Mouse (Mus musculus): Measurements from ENCODE around the gene Pam.

The Pam gene

GRCm38 (mm10) chr1:97942966-97943365 lies 152.5 kb downstream of the Pam start:
- ChIA-PET CTCF (no interaction called here), POLR2A (no interaction called here)

- ChIA-PET POLR2A (no interaction called here), CTCF (no interaction called here)
Observed at GRCm38 (mm10) chr1:97938586-97938985, 156.9 kb downstream of the Pam start.

GRCm38 (mm10) chr1:97938053-97938452 lies 157.4 kb downstream of the Pam start:
- ChIA-PET CTCF (no interaction called here), POLR2A (no interaction called here)

GRCm38 (mm10) chr1:97934940-97935339 lies 160.5 kb downstream of the Pam start:
- POLR2A ChIA-PET = no interaction called here
- CTCF ChIA-PET = no interaction called here

GRCm38 (mm10) chr1:97931220-97931619 lies 164.2 kb downstream of the Pam start:
- CTCF ChIA-PET = no interaction called here
- POLR2A ChIA-PET = no interaction called here

GRCm38 (mm10) chr1:97929415-97930028 lies 165.9 kb downstream of the Pam start:
- ChIA-PET POLR2A (no interaction called here), CTCF (no interaction called here)

- ChIA-PET CTCF (no interaction called here), POLR2A (no interaction called here)
Observed at GRCm38 (mm10) chr1:97926789-97927188, 168.7 kb downstream of the Pam start.

GRCm38 (mm10) chr1:97926017-97926540 lies 169.4 kb downstream of the Pam start:
- CTCF ChIA-PET = no interaction called here
- POLR2A ChIA-PET = no interaction called here

- ChIA-PET CTCF (no interaction called here), POLR2A (no interaction called here)
Observed at GRCm38 (mm10) chr1:97922395-97922794, 173.1 kb downstream of the Pam start.

- CTCF ChIA-PET = no interaction called here
- POLR2A ChIA-PET = no interaction called here
Observed at GRCm38 (mm10) chr1:97921886-97922285, 173.6 kb downstream of the Pam start.

- POLR2A ChIA-PET = interaction anchor here in 1 of 4 experiments (0.7 kb wide), 1 partner anchor 129 kb away, joined by 3 read pairs; no protein-coding TSS in a partner anchor
- CTCF ChIA-PET = interaction anchor here in 1 of 4 experiments (0.6 kb wide), 1 partner anchor 191 kb away, joined by 3 read pairs; no protein-coding TSS in a partner anchor
Observed at GRCm38 (mm10) chr1:97918495-97918894, 177.0 kb downstream of the Pam start.

GRCm38 (mm10) chr1:97916971-97917234 lies 178.5 kb downstream of the Pam start:
- POLR2A ChIA-PET = no interaction called here
- CTCF ChIA-PET = interaction anchor here in 1 of 4 experiments (0.6 kb wide), 1 partner anchor 170 kb away, joined by 3 read pairs; no protein-coding TSS in a partner anchor

GRCm38 (mm10) chr1:97916218-97916970 lies 179.1 kb downstream of the Pam start:
- POLR2A ChIA-PET = interaction anchor here in 1 of 4 experiments (0.7 kb wide), 1 partner anchor 143 kb away, joined by 3 read pairs; no protein-coding TSS in a partner anchor
- CTCF ChIA-PET = interaction anchor here in 3 of 4 experiments (0.5 to 0.6 kb wide), 4 partner anchors 9 to 264 kb away, joined by 3 to 8 read pairs (median 4); no protein-coding TSS in a partner anchor

GRCm38 (mm10) chr1:97915726-97916125 lies 179.7 kb downstream of the Pam start:
- CTCF ChIA-PET = interaction anchor here in 2 of 4 experiments (0.5 to 0.6 kb wide), 2 partner anchors 8 to 264 kb away, joined by 4 to 8 read pairs; no protein-coding TSS in a partner anchor
- POLR2A ChIA-PET = interaction anchor here in 1 of 4 experiments (0.7 kb wide), 1 partner anchor 143 kb away, joined by 3 read pairs; no protein-coding TSS in a partner anchor

- CTCF ChIA-PET = no interaction called here
- POLR2A ChIA-PET = no interaction called here
Observed at GRCm38 (mm10) chr1:97910874-97911273, 184.6 kb downstream of the Pam start.

GRCm38 (mm10) chr1:97909561-97909960 lies 185.9 kb downstream of the Pam start:
- ChIA-PET CTCF (no interaction called here), POLR2A (interaction anchor here in 1 of 4 experiments (0.7 kb wide), 1 partner anchor 470 kb away, joined by 3 read pairs; no protein-coding TSS in a partner anchor)

GRCm38 (mm10) chr1:97908736-97909135 lies 186.7 kb downstream of the Pam start:
- CTCF ChIA-PET = no interaction called here

GRCm38 (mm10) chr1:97903912-97904460 lies 191.5 kb downstream of the Pam start:
- ChIA-PET POLR2A (no interaction called here), CTCF (no interaction called here)

More at GRCm38 (mm10) chr1:97908736-97909135, 186.7 kb downstream of the Pam start:
- POLR2A ChIA-PET = no interaction called here

- ChIA-PET CTCF (no interaction called here), POLR2A (no interaction called here)
Observed at GRCm38 (mm10) chr1:97902830-97903229, 192.6 kb downstream of the Pam start.

- POLR2A ChIA-PET = interaction anchor here in 2 of 4 experiments (0.6 to 0.7 kb wide), 2 partner anchors 11 to 128 kb away, joined by 3 to 7 read pairs; no protein-coding TSS in a partner anchor
- CTCF ChIA-PET = no interaction called here
Observed at GRCm38 (mm10) chr1:97900559-97901153, 194.8 kb downstream of the Pam start.

Measured in embryonic stem cell, embryonic (primary cell).